Mouse (Mus musculus) spleen, adult 12 weeks (tissue): ENCODE data around the gene Zfp641.

Experiments used
- DNase-seq: peaks from one replicate; pipeline ENCODE4 v3.0.0; 2022; ENCODE audit warnings: low spot score

Zfp641 gene

GRCm38 (mm10) chr15:98295628-98296551 lies at the start of gene Zfp641:
TSS of gene Zfp641 (minus strand) at chr15:98296161.
- no peak for DNase-seq

DNA sequence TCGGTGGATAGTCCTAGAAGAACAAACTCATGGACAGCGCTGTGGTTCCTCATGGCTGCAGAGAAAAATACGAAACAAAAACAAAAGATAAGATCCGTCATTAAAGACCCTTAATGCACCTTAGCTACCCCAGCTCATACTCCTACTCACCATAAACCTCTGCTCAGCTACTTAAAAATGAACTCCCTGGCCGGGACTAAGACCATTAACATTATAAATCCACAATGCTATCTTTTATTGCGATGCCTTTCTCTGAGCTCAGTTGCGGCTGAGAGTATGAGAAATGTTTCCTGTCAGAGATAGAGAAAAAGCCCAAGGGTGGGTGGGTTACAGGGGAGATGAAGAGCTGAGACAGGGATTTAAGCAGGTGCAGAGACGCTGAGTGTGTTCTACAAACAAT lies 44.9 kb upstream of the Zfp641 start, which contains the start of gene Olfr284:
Gene Olfr284, minus strand, starts transcription at position 101 of the 400 bp plus-strand sequence.
- no peak for DNase-seq

DNA sequence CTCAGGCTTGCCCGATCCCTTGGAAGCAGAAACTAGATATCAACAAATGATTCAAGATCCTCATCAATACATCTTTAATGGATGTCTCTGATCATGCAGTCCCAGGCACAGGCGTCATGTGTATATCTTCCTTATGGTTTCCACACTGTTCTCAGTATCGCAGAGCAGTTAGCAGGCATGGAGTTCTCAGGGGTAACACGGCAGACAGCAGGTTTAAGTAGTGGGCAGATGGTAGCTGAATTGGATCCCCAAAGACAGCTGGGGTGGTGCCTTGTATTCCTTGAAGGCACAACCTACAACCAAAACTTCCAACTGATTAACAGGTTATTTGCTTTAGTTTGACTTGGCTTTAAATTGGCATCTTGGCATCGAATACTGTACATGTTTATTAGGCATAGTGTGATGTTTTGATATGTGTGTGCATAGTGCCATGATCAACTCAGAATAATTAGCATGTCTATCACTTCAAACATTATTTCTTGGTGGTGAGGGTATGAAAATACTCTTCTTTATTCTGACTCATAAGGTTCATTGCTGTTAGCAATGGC lies 21.3 kb upstream of the Zfp641 start, which contains the start of gene Olfr285:
Gene Olfr285, minus strand, starts transcription at position 177 of the 548 bp plus-strand sequence.
- no peak for DNase-seq

- DNase-seq, result no peak
These were observed 19.7 kb upstream of the Zfp641 start for GRCm38 (mm10) chr15:98315703-98316102.

- no peak for DNase-seq
These were observed 2.3 kb downstream of the Zfp641 start for GRCm38 (mm10) chr15:98293651-98294050.

GRCm38 (mm10) chr15:98288566-98288965 lies 7.4 kb downstream of the Zfp641 start:
- DNase-seq, result no peak

GRCm38 (mm10) chr15:98286418-98286817 lies 9.5 kb downstream of the Zfp641 start:
- no peak for DNase-seq

DNA sequence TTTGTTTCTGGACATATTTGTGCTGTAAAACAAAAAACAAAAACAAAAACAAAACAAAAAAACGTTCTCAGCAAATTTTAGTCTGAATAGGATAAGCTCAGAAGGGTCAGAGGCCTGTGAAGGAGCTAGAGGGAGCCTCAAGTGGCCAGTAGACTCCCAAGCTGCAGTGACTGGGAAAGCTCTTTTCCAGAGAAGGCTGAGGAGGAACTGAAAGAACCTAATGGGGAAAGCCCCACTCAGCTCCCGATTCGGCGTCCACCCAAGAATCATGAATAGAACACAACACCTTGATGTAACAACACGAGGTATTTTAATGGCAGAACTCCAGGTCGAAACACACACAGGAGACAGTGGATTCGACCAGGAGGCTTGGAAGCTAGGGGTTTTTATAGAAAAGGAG lies 38.2 kb downstream of the Zfp641 start:
- DNase-seq, result no peak

- no peak for DNase-seq
These were observed 38.8 kb downstream of the Zfp641 start, which contains the start of gene H1fnt for GRCm38 (mm10) chr15:98257193-98257592. TSS of gene H1fnt (minus strand) at chr15:98257293.

DNA sequence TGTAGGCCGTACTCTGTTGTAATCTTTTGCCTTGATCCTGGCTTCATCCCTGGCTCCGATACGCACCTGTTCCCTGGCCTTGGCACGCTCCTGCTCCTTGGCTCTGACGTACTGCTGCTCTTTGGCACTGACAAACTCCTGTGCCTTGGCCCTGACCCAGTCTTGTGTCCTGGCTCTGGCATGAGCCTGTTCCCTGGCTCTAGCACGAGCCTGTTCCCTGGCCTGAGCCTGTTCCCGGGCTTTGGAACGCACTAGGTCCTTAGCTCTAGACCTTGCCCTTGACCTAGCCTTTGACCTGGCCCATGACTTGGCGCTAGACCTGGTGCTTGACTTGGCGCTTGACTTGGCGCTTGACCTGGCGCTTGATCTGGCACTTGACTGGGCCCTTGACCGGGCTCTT lies 39.7 kb downstream of the Zfp641 start:
- no peak for DNase-seq
